Mouse (Mus musculus): Measurements from ENCODE around the gene Brd7. TPM values are rescaled to one million over a fixed set of nuclear protein-coding genes. Genes with fewer than 3 reads are reported as not detected.

Brd7 gene
- total RNA-seq, 2 experiments from 2014 or later: 57.0 to 58.4 TPM

GRCm38 (mm10) chr8:88376836-88377582, 15.0 kb upstream of the Brd7 start:
- peak; percentile 28 to 39 for DNase-seq (ENCODE audit: low spot score in 2 of 2)
- Histone ChIP-seq H3K27ac (no peak overlapping the region), H3K4me3 (no peak overlapping the region)
- TF ChIP-seq CTCF (conservative IDR thresholded peaks at IDR 0.05): no peak

GRCm38 (mm10) chr8:88371522-88371921, 9.5 kb upstream of the Brd7 start:
- Histone ChIP-seq H3K4me3 (no peak overlapping the region), H3K27ac (no peak overlapping the region)
- DNase-seq (ENCODE audit: low spot score in 2 of 2): no peak
- TF ChIP-seq CTCF (conservative IDR thresholded peaks at IDR 0.05): no peak

GRCm38 (mm10) chr8:88369805-88370204, 7.8 kb upstream of the Brd7 start:
- H3K27ac ChIP-seq: no peak overlapping the region
- TF ChIP-seq CTCF (conservative IDR thresholded peaks at IDR 0.05): no peak
- no peak for DNase-seq (ENCODE audit: low spot score in 2 of 2)
- no peak overlapping the region for H3K4me3 ChIP-seq

- Histone ChIP-seq H3K27ac (no peak overlapping the region), H3K4me3 (no peak overlapping the region)
- DNase-seq (ENCODE audit: low spot score in 2 of 2): no peak
- TF ChIP-seq CTCF (conservative IDR thresholded peaks at IDR 0.05): peak; percentile 67
These were observed 7.2 kb upstream of the Brd7 start for GRCm38 (mm10) chr8:88369221-88369620.

GRCm38 (mm10) chr8:88362446-88363150, 604 bp upstream of the Brd7 start:
- peak overlapping the region; percentile 92; the same call in 1 of the 2 replicates for H3K27ac ChIP-seq
- H3K4me3 ChIP-seq: peak overlapping the region; percentile 85
- no peak for DNase-seq (ENCODE audit: low spot score in 2 of 2)
- TF ChIP-seq CTCF (conservative IDR thresholded peaks at IDR 0.05): no peak

GRCm38 (mm10) chr8:88361044-88361707, 818 bp downstream of the Brd7 start:
- DNase-seq (ENCODE audit: low spot score in 2 of 2): no peak
- TF ChIP-seq CTCF (conservative IDR thresholded peaks at IDR 0.05): no peak
- H3K27ac ChIP-seq: peak overlapping the region; percentile 92
- peak overlapping the region; percentile 85 for H3K4me3 ChIP-seq

GRCm38 (mm10) chr8:88359959-88360358, 2.0 kb downstream of the Brd7 start:
- TF ChIP-seq CTCF (conservative IDR thresholded peaks at IDR 0.05): peak; percentile 64
- Histone ChIP-seq H3K27ac (no peak overlapping the region), H3K4me3 (peak overlapping the region; percentile 85; the same call in 1 of the 2 replicates)
- DNase-seq (ENCODE audit: low spot score in 2 of 2): no peak

DNA sequence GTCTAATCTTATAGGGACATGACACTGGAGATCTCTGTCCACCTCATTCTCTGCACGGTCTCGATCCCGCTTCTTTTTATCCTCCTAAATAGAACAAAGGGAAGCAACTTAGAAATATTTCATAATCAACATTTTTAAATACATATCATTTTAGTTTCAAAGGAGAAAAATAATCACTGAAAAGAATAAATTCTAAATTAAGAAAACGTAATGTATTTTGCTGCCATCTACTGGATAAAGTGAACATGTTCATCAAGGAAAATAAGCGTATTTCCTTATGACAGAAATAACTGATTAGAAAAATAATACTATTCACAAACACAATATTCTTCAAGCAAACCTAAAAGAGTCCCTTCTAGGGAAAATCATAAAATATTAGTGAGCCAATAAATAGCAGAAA, 4.0 kb downstream of the Brd7 start:
- DNase-seq (ENCODE audit: low spot score in 2 of 2): no peak
- no peak overlapping the region for H3K27ac ChIP-seq
- peak; percentile 81 for TF ChIP-seq CTCF (conservative IDR thresholded peaks at IDR 0.05)
- no peak overlapping the region for H3K4me3 ChIP-seq

- Histone ChIP-seq H3K4me3 (no peak overlapping the region), H3K27ac (no peak overlapping the region)
- no peak for DNase-seq (ENCODE audit: low spot score in 2 of 2)
- no peak for TF ChIP-seq CTCF (conservative IDR thresholded peaks at IDR 0.05)
These were observed 4.6 kb downstream of the Brd7 start for GRCm38 (mm10) chr8:88357226-88357933.

DNA sequence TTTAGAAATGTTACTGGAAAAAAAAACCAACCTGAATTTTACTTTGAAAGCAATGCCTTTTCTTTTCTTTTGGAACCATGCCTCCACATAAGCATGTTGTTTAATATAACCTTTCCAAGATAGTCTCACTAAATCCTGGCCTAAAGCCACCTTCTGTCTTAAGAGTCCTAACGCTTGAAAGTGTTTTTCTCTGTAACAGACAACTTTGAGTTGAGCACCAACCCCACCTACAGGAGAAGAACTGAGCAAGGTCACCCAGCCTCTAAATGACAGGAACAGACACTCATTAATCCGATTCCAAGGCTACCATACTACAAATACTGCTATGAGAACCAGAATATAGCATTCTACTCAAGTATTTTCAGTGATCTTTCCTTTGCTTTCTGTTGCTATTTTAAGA, 12.9 kb downstream of the Brd7 start:
- DNase-seq (ENCODE audit: low spot score in 2 of 2): no peak
- peak; percentile 16 for TF ChIP-seq CTCF (conservative IDR thresholded peaks at IDR 0.05)
- no peak overlapping the region for H3K4me3 ChIP-seq
- no peak overlapping the region for H3K27ac ChIP-seq

GRCm38 (mm10) chr8:88342026-88342425, 20.0 kb downstream of the Brd7 start:
- no peak for DNase-seq (ENCODE audit: low spot score in 2 of 2)

GRCm38 (mm10) chr8:88339887-88340695, 21.9 kb downstream of the Brd7 start:
- H3K4me3 ChIP-seq: no peak overlapping the region
- no peak overlapping the region for H3K27ac ChIP-seq
- DNase-seq (ENCODE audit: low spot score in 2 of 2): no peak
- no peak for TF ChIP-seq CTCF (conservative IDR thresholded peaks at IDR 0.05)

More at GRCm38 (mm10) chr8:88342026-88342425, 20.0 kb downstream of the Brd7 start:
- H3K27ac ChIP-seq: no peak overlapping the region
- no peak for TF ChIP-seq CTCF (conservative IDR thresholded peaks at IDR 0.05)
- H3K4me3 ChIP-seq: no peak overlapping the region

Data from layer of hippocampus, adult 2 months (tissue).